Mouse (Mus musculus): ENCODE results near the gene Spata13. TPM values are rescaled to one million over a fixed set of nuclear protein-coding genes. Genes with fewer than 3 reads are reported as not detected.

Spata13 gene
- polyA plus RNA-seq, 1 experiment from 2014 or later = 31.6 TPM

DNA sequence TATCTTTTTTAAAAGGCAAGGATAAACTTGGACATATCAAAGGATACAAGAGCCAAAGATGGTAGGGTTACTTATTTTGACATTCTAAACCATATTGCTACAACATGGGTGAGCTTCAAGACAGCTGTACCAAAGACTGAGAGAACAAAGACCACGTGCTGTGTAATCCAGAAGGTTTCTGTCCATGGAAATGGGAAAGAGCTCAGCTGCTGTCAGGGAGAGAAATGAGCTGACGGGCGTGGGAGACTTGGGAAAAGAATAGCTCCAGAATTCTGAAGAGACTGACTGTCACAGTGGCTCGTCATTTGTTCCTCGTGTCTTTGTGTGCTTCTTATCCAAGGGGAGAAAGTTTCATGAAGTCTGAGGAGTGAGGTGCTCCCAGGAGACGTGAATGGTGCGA, 36.4 kb downstream of the Spata13 start:
- no peaks in the 10 kb centered on the region for H3K36me3 ChIP-seq (ENCODE audit: control insufficient read depth, insufficient read depth, low read length)
- ATAC-seq (ENCODE audit: low FRiP score, low TSS enrichment) = no peak
- H3K4me1 ChIP-seq (ENCODE audit: control insufficient read depth, insufficient read depth, low read length) = peaks cover 10% of the 10 kb centered on the region; the same call in 1 of the 2 replicates
- no peaks in the 10 kb centered on the region for H3K27me3 ChIP-seq (ENCODE audit: control insufficient read depth, insufficient read depth, low read length)
- DNase-seq = no peak
- WGBS = 16% methylated on average over 7 of the region's 7 CpGs
- no peak overlapping the region for H3K27ac ChIP-seq (replicated peaks; ENCODE audit: low read depth, low read length)
- H3K9ac ChIP-seq (replicated peaks; ENCODE audit: low read length) = no peak overlapping the region
- no peak overlapping the region for H3K4me3 ChIP-seq (replicated peaks; ENCODE audit: low read depth, low read length)
- H3K4me2 ChIP-seq (ENCODE audit: low read length) = no peak overlapping the region
- no peaks in the 10 kb centered on the region for H3K9me3 ChIP-seq (ENCODE audit: control insufficient read depth, low read length)

DNA sequence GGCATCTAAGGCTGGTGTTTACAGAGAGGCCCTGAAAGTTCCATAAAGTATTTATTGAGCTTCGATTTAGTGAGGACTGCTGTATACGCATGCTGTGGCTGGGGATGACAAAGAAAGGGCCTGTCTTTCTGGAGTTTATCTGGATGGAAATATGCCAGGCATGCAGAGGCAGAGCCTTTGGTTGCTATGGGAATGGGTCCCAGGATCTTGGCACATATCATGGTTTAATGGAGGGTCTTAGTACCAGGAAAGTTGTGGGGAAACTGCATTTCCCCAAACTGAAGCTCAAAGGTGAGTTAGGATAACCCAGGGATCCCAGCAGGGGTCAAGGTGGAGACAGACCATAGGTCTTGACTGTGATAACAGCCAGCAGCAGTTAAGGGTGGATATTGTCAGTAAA, 37.7 kb downstream of the Spata13 start:
- Histone ChIP-seq H3K4me2 (ENCODE audit: low read length) (no peak overlapping the region), H3K27ac (replicated peaks; ENCODE audit: low read depth, low read length) (no peak overlapping the region), H3K36me3 (ENCODE audit: control insufficient read depth, insufficient read depth, low read length) (no peaks in the 10 kb centered on the region), H3K4me3 (replicated peaks; ENCODE audit: low read depth, low read length) (no peak overlapping the region), H3K4me1 (ENCODE audit: control insufficient read depth, insufficient read depth, low read length) (peaks cover 10% of the 10 kb centered on the region; the same call in 1 of the 2 replicates), H3K9me3 (ENCODE audit: control insufficient read depth, low read length) (no peaks in the 10 kb centered on the region), H3K27me3 (ENCODE audit: control insufficient read depth, insufficient read depth, low read length) (no peaks in the 10 kb centered on the region), H3K9ac (replicated peaks; ENCODE audit: low read length) (no peak overlapping the region)
- peak; percentile 59 for DNase-seq
- WGBS = 43% methylated on average over 2 of the region's 2 CpGs
- ATAC-seq (ENCODE audit: low FRiP score, low TSS enrichment) = no peak

DNA sequence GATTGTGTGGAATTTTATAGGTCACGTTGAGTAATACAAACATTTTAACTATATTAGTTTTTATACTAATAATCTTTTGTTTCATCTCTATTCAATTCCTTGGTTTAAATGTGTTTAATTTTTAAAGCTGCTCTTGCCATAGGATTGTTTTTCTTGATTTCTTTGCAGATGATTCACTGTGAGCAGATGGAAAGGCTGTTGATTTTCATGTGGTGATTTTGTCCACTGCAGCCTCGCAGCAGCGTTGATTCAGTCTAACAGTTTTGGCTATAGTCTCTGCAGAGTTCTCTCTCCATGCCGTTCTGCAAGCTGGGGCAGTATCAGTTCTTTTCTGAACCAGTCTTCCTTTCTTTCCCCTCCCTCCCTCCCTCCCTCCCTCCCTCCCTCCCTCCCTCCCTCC, 41.9 kb downstream of the Spata13 start:
- WGBS = 90% methylated on average over 4 of the region's 4 CpGs

DNA sequence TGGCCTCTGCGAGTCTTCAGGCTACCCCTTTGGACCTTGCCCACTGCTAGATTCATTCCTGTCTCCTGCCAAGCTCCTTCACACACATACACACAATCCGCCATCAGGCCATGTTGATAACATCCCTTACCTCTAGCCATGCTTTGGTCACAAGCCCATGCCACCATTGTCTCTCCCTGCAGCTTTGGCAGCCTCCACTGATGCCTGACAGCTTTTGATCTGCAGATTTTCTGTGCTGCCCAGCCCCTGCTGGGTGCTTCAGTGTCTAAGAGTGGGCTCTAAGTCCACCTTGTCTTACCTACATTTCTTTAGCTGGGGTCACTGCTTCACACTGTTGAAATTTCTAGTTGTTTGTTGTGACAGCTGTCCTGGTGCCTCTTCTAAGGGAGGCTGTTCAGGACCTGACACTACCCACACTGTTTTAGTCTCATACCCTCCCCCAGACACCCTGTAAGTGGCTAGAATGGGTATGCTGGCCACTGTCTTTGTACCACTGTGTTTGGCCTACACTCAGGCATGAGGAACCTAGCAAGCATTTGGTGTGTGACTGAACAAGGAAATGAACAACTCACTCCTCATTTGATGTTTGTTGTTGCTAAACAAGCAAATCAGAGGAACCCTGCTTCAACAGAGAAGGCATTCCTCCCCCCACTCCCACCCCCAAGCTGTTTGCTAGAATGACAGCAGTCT, 43.0 kb downstream of the Spata13 start:
- Histone ChIP-seq H3K36me3 (ENCODE audit: control insufficient read depth, insufficient read depth, low read length) (no peaks in the 10 kb centered on the region), H3K4me1 (ENCODE audit: control insufficient read depth, insufficient read depth, low read length) (peaks cover 5% of the 10 kb centered on the region; the same call in 1 of the 2 replicates), H3K4me2 (ENCODE audit: low read length) (no peak overlapping the region), H3K9ac (replicated peaks; ENCODE audit: low read length) (no peak overlapping the region), H3K27ac (replicated peaks; ENCODE audit: low read depth, low read length) (no peak overlapping the region), H3K4me3 (replicated peaks; ENCODE audit: low read depth, low read length) (no peak overlapping the region), H3K27me3 (ENCODE audit: control insufficient read depth, insufficient read depth, low read length) (no peaks in the 10 kb centered on the region), H3K9me3 (ENCODE audit: control insufficient read depth, low read length) (no peaks in the 10 kb centered on the region)
- no peak for DNase-seq
- 90% methylated on average over 2 of the region's 2 CpGs for WGBS
- ATAC-seq (ENCODE audit: low FRiP score, low TSS enrichment) = no peak

More for the DNA sequence above, 41.9 kb downstream of the Spata13 start:
- no peaks in the 10 kb centered on the region for H3K9me3 ChIP-seq (ENCODE audit: control insufficient read depth, low read length)
- ATAC-seq (ENCODE audit: low FRiP score, low TSS enrichment) (no peak), DNase-seq (no peak)
- H3K4me1 ChIP-seq (ENCODE audit: control insufficient read depth, insufficient read depth, low read length) = peaks cover 11% of the 10 kb centered on the region; the same call in 1 of the 2 replicates
- no peak overlapping the region for H3K4me3 ChIP-seq (replicated peaks; ENCODE audit: low read depth, low read length)
- no peak overlapping the region for H3K27ac ChIP-seq (replicated peaks; ENCODE audit: low read depth, low read length)
- no peaks in the 10 kb centered on the region for H3K36me3 ChIP-seq (ENCODE audit: control insufficient read depth, insufficient read depth, low read length)
- H3K4me2 ChIP-seq (ENCODE audit: low read length) = no peak overlapping the region
- no peaks in the 10 kb centered on the region for H3K27me3 ChIP-seq (ENCODE audit: control insufficient read depth, insufficient read depth, low read length)
- no peak overlapping the region for H3K9ac ChIP-seq (replicated peaks; ENCODE audit: low read length)

DNA sequence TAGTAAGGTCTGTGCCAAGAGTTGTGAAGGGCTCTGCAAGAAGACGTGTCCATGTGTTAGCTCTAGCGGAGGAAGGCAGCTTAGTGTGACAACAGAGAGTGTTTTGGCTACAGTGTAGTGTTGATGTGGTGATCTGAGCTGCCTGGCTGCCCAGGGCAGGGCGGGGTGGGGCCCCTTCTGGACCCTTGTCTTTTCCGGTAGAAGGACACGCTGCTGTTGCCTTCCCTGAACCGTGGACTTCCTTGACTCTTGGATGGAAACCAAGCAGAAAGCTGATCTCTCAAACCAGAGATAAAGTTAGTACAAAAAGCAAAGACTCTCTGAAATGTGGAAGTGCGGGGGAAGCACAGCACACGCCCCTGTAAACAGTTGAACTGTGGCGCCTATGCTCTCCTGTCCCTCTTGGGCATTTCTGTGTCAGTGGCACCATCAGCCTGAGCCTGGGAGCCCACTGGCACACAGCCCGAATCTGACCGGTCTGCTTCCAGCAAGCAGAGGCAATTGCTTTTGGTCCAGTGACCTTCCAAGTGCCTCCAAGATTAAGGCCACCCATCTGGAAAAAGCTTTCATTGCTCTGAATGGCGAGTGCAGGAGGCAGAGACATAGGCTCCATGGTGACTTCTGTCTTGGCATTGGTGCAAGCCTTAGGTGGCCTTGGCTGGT, 48.7 kb downstream of the Spata13 start:
- Histone ChIP-seq H3K27ac (replicated peaks; ENCODE audit: low read depth, low read length) (no peak overlapping the region), H3K4me3 (replicated peaks; ENCODE audit: low read depth, low read length) (no peak overlapping the region), H3K9me3 (ENCODE audit: control insufficient read depth, low read length) (no peaks in the 10 kb centered on the region), H3K4me1 (ENCODE audit: control insufficient read depth, insufficient read depth, low read length) (peaks cover 16% of the 10 kb centered on the region), H3K9ac (replicated peaks; ENCODE audit: low read length) (no peak overlapping the region), H3K4me2 (ENCODE audit: low read length) (no peak overlapping the region), H3K27me3 (ENCODE audit: control insufficient read depth, insufficient read depth, low read length) (no peaks in the 10 kb centered on the region), H3K36me3 (ENCODE audit: control insufficient read depth, insufficient read depth, low read length) (no peaks in the 10 kb centered on the region)
- WGBS = 66% methylated on average over 12 of the region's 12 CpGs
- ATAC-seq (ENCODE audit: low FRiP score, low TSS enrichment) (no peak), DNase-seq (peak; percentile 52)

DNA sequence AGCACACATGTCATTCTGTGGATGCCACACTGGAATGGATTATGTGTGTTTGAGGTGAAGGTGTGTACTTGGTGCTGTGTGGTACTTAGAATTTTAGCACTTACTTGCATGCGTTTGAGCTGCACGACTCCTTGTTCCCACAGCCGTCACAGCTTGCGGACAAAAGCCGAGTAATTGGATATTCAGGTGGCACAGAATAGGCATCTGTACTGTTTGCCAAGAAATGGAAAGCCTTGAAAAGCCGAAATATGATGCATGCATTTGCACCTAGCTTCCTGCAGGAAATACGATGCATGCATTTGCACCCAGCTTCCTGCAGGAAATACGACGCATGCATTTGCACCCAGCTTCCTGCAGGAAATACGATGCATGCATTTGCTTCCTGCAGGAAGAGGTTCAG, 50.2 kb downstream of the Spata13 start:
- Histone ChIP-seq H3K9me3 (ENCODE audit: control insufficient read depth, low read length) (no peaks in the 10 kb centered on the region), H3K4me3 (replicated peaks; ENCODE audit: low read depth, low read length) (no peak overlapping the region), H3K9ac (replicated peaks; ENCODE audit: low read length) (no peak overlapping the region), H3K27ac (replicated peaks; ENCODE audit: low read depth, low read length) (no peak overlapping the region), H3K4me2 (ENCODE audit: low read length) (no peak overlapping the region), H3K27me3 (ENCODE audit: control insufficient read depth, insufficient read depth, low read length) (no peaks in the 10 kb centered on the region), H3K36me3 (ENCODE audit: control insufficient read depth, insufficient read depth, low read length) (no peaks in the 10 kb centered on the region), H3K4me1 (ENCODE audit: control insufficient read depth, insufficient read depth, low read length) (peaks cover 23% of the 10 kb centered on the region)
- 57% methylated on average over 10 of the region's 10 CpGs for WGBS
- peak; percentile 49 for DNase-seq
- no peak for ATAC-seq (ENCODE audit: low FRiP score, low TSS enrichment)

DNA sequence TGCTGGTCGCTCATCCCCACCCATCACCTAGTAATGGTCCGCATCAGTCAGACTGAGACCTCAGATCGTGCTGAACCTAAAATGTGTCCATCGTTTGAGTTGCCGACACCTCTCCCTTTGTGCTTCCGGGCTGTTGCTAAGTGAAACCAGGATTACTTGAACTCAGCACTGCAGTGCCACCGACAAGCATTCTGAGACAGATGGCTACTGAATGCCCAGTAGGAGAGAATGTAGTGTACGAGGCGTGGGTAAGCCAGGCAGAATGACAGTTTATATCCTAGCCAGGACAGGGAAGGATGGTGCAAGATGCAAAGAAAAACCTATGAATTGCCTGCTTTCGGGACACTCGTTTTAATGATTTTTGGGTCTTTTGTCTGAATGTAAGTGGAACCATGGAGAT, 52.9 kb downstream of the Spata13 start:
- DNase-seq = no peak
- peak overlapping the region; percentile 16; the same call in 1 of the 2 replicates for H3K4me2 ChIP-seq (ENCODE audit: low read length)
- no peak for ATAC-seq (ENCODE audit: low FRiP score, low TSS enrichment)
- peaks cover 23% of the 10 kb centered on the region for H3K4me1 ChIP-seq (ENCODE audit: control insufficient read depth, insufficient read depth, low read length)
- no peaks in the 10 kb centered on the region for H3K9me3 ChIP-seq (ENCODE audit: control insufficient read depth, low read length)
- H3K36me3 ChIP-seq (ENCODE audit: control insufficient read depth, insufficient read depth, low read length) = no peaks in the 10 kb centered on the region
- no peak overlapping the region for H3K9ac ChIP-seq (replicated peaks; ENCODE audit: low read length)
- 64% methylated on average over 11 of the region's 11 CpGs for WGBS
- no peaks in the 10 kb centered on the region for H3K27me3 ChIP-seq (ENCODE audit: control insufficient read depth, insufficient read depth, low read length)
- H3K4me3 ChIP-seq (replicated peaks; ENCODE audit: low read depth, low read length) = no peak overlapping the region
- 0 out of 2 replicates have a peak overlapping the region, but pooled peaks have one; percentile 33 for H3K27ac ChIP-seq (replicated peaks; ENCODE audit: low read depth, low read length)

DNA sequence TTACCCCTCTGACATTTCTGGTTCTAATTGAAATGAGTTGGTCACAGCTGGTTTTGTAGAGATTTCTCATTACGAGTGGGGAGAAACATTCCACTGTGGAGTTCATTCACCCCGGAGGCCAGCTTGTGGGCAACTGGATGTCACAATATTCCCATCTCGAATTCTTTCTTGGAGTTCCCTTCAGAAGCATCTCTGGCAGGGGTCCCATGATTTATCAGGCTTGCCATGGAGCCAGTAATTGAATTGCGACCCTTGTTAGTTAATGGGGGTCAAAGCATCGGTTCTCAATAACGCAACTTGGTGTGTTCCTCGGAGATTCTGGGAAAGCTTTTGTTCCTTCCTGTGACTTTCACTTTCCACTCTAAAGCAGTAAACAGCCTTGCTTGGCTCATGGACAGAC, 53.4 kb downstream of the Spata13 start:
- DNase-seq (no peak), ATAC-seq (ENCODE audit: low FRiP score, low TSS enrichment) (no peak)
- Histone ChIP-seq H3K27me3 (ENCODE audit: control insufficient read depth, insufficient read depth, low read length) (no peaks in the 10 kb centered on the region), H3K4me1 (ENCODE audit: control insufficient read depth, insufficient read depth, low read length) (peaks cover 18% of the 10 kb centered on the region), H3K4me3 (replicated peaks; ENCODE audit: low read depth, low read length) (no peak overlapping the region), H3K9me3 (ENCODE audit: control insufficient read depth, low read length) (no peaks in the 10 kb centered on the region), H3K36me3 (ENCODE audit: control insufficient read depth, insufficient read depth, low read length) (no peaks in the 10 kb centered on the region), H3K4me2 (ENCODE audit: low read length) (peak overlapping the region; percentile 16; the same call in 1 of the 2 replicates), H3K9ac (replicated peaks; ENCODE audit: low read length) (no peak overlapping the region), H3K27ac (replicated peaks; ENCODE audit: low read depth, low read length) (0 out of 2 replicates have a peak overlapping the region, but pooled peaks have one; percentile 6)
- WGBS = 33% methylated on average over 7 of the region's 7 CpGs
